Mouse (Mus musculus) ES-E14 (cell line): ENCODE measurements around the gene Srpk2. TPM values are rescaled to one million over a fixed set of nuclear protein-coding genes. Genes with fewer than 3 reads are reported as not detected.

Experiments
- DNase-seq: peaks from one replicate; pipeline ENCODE4 v3.0.0-alpha.2; 2013; ENCODE audit warnings: low read depth, low spot score
- H3K27ac ChIP-seq: 2 replicates; pipeline ENCODE4 v1.5.1; 2012; ENCODE audit warnings: low read depth, mild to moderate bottlenecking, low read length, moderate library complexity, mixed read lengths; ENCODE audit not compliant: poor library complexity, insufficient read depth, severe bottlenecking
- H3K36me3 ChIP-seq: 2 replicates; pipeline ENCODE4 v1.6.1; 2012; ENCODE audit warnings: mild to moderate bottlenecking, low read length, moderate library complexity, mixed read lengths; ENCODE audit not compliant: control insufficient read depth, poor library complexity, insufficient read depth, severe bottlenecking
- H3K4me1 ChIP-seq, 2 experiments: fragments of 150-350 bp in 1 of 2; sonication (generic) in 1 of 2; 2 replicates each; pipeline ENCODE4 v1.6.1; 2012; ENCODE audit warnings: low read length in 2 of 2, mild to moderate bottlenecking in 1 of 2, mixed read lengths in 1 of 2; ENCODE audit not compliant: control insufficient read depth in 2 of 2, insufficient read depth in 2 of 2, poor library complexity in 1 of 2
- H3K4me3 ChIP-seq, 2 experiments: fragments of 150-350 bp in 1 of 2; sonication (generic) in 1 of 2; 2 replicates each; pipeline ENCODE4 v1.5.1; 2012; ENCODE audit warnings: low read length in 2 of 2, low read depth in 1 of 2, mild to moderate bottlenecking in 1 of 2, mixed read lengths in 1 of 2; ENCODE audit not compliant: insufficient read depth in 1 of 2, poor library complexity in 1 of 2, severe bottlenecking in 1 of 2
- H3K9ac ChIP-seq: 2 replicates; pipeline ENCODE4 v1.6.1; 2012; ENCODE audit warnings: low read depth, mild to moderate bottlenecking, low read length, mixed read lengths; ENCODE audit not compliant: poor library complexity, insufficient read depth, severe bottlenecking
- H3K9me3 ChIP-seq: fragments of 150-350 bp; sonication (generic); 2 replicates; pipeline ENCODE4 v1.6.1; 2012; ENCODE audit warnings: low read depth, mild to moderate bottlenecking, low read length; ENCODE audit not compliant: control insufficient read depth, insufficient read depth
- CHD2 ChIP-seq: IDR thresholded peaks from 2 replicates; pipeline ENCODE4 v1.6.1; 2014; ENCODE audit warnings: mild to moderate bottlenecking, low read depth, low read length, inconsistent platforms
- HCFC1 ChIP-seq: IDR thresholded peaks from 2 replicates; pipeline ENCODE4 v1.6.1; 2012; ENCODE audit warnings: low read length, inconsistent platforms, borderline replicate concordance; ENCODE audit not compliant: insufficient read depth
- MAFK ChIP-seq: IDR thresholded peaks from 2 replicates; pipeline ENCODE4 v1.6.1; 2014; ENCODE audit warnings: mild to moderate bottlenecking, low read depth, low read length, inconsistent platforms; ENCODE audit not compliant: insufficient read depth
- ZC3H11A ChIP-seq: IDR thresholded peaks from 2 replicates; pipeline ENCODE4 v1.6.1; 2012; ENCODE audit warnings: low read depth, mild to moderate bottlenecking, inconsistent platforms, low read length, borderline replicate concordance
- ZNF384 ChIP-seq: IDR thresholded peaks from 2 replicates; pipeline ENCODE4 v1.6.1; 2012; ENCODE audit warnings: low read depth, low read length, inconsistent platforms
- in situ Hi-C, 2 experiments: fragments of 600-800 bp; cut with MboI; formaldehyde crosslinking; loops; one replicate each; pipeline ENCODE4 v1.15.1; 2025; ENCODE audit warnings: low sequenced_read_pairs in 2 of 2, inconsistent platforms in 1 of 2; ENCODE audit not compliant: unreplicated experiment in 2 of 2
- total RNA-seq: library from RNA; depleted of rRNA; stranded (reverse); fragments of 300-350 nt; gene quantifications from 2 replicates; pipeline ENCODE4 v1.2.3, GENCODE M21; 2012

The Srpk2 gene
- total RNA-seq, 1 experiment: 23.3 TPM

DNA sequence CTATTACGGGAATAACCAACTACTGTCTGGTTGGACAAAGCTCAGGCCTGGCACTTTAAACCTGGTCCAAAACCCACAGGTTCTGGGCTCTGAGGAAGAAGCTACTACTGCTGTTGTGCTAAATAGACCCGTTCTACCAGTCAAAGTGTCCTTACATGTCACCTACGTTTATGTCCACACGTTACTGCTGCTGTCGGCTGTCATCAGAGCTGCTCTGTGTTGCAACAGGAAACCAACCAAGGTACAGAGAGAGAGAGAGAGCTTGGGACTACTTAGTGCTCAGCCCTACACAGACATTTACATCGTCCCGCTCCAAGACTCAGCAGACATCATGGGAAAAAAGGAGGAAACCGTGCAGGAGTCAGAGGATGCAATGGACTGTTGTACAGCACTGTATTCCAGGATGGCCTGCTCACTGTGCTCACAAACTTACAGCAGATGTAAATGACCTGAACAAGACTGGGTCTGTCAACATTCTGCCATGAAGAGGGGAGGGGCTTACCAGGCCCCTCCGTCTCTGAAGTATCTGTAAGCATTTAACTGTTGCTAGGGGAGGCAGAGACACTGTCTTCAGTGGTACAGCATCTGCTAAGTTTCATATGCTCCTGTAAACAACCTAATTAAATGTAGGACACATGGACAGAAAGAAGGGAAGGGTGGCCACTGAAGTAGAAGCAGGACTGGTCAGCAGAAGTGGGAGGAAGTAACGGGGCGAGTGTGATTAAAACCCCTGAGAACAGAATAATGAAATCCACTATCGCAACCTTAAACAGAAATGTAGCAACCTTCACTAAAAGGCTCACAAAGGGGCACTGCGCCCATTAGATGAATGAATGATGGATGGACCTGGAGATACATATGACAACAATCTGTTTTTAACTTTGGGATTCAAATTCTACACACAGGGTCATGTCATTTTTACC lies 97.6 kb downstream of the Srpk2 start:
- in situ Hi-C loops: no loop called here
- Histone ChIP-seq H3K4me3 (no peak overlapping the region), H3K9me3 (no peaks in the 10 kb centered on the region), H3K9ac (no peak overlapping the region), H3K4me1 (no peaks in the 10 kb centered on the region), H3K36me3 (no peaks in the 10 kb centered on the region), H3K27ac (no peak overlapping the region)
- no peak for DNase-seq
- TF ChIP-seq ZNF384 (no peak), HCFC1 (no peak)

DNA sequence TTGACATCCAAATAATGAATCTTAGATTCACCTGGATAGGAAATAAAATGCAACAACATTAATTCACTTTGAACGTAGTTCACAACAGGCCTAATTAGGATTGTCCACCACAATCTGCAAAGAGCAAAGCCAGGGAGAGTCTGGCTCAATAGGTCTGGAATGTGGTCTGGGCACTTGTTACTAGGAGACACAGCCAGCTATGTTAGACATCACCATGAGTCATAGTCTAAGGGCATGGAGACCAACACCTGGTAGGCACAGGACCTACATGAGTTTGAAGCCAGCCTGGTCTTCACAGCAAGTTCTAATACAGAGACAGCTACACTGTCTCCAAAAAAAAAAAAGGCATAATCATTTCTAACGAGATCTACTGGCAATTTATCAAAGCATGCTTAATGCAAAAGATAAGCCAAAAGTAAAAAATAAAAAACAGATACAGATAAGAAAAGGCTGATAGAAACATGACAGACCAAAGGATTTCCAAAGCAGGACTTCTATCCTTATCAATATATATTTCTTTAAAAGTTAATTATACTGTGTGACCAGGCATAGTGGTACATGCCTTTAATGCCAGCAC lies 102.8 kb downstream of the Srpk2 start:
- no peak overlapping the region for H3K27ac ChIP-seq

DNA sequence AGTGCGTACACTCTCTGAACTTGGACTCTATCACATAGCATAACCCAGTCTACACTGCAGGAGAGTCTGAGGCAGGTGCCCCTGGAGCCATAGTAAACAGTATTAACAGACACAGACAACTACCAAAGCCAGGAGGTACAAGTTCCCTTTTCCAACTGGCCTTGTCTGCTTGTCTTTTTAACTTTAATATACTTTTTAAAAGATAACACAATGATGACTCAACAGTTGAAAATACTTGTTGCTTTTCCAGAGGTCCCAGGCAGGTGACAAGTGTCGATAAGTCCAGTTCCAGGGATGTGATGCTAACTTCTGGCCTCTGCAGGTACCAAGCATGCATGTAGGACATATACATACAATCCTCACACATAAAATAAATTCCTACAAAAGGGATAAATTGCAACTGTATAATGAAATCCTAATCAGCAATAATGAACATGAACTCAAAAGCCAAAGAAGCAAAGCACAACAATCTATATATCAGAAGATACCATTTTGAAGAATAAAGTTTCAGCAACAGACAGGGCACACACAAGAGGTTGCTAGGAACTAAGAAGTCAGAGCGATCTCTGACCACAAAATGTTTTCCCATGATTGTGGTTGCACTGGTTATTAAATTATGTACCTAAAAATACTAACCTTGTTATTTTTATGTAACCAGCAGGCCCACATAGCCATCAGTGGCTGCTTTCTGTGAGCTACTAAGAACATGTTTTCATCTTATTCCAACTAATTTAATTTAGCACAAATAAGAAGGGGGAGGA lies 105.1 kb downstream of the Srpk2 start:
- H3K4me1 ChIP-seq: no peaks in the 10 kb centered on the region; a peak in 1 of 4 replicates
- DNase-seq: no peak
- no peak overlapping the region for H3K4me3 ChIP-seq
- no peak overlapping the region for H3K27ac ChIP-seq
- TF ChIP-seq ZNF384 (no peak), ZC3H11A (no peak), HCFC1 (no peak), CHD2 (no peak), MAFK (no peak)
- in situ Hi-C loops: no loop called here
- no peak overlapping the region for H3K9ac ChIP-seq
- H3K36me3 ChIP-seq: no peaks in the 10 kb centered on the region
- no peaks in the 10 kb centered on the region for H3K9me3 ChIP-seq

More for the DNA sequence above, 102.8 kb downstream of the Srpk2 start:
- Histone ChIP-seq H3K9ac (no peak overlapping the region), H3K4me1 (no peaks in the 10 kb centered on the region; a peak in 1 of 4 replicates), H3K36me3 (no peaks in the 10 kb centered on the region), H3K4me3 (no peak overlapping the region), H3K9me3 (no peaks in the 10 kb centered on the region)
- in situ Hi-C loops: no loop called here
- no peak for DNase-seq
- no peak for TF ChIP-seq CHD2
- no peak for TF ChIP-seq MAFK
- TF ChIP-seq ZC3H11A: no peak
- no peak for TF ChIP-seq HCFC1
- TF ChIP-seq ZNF384: no peak

DNA sequence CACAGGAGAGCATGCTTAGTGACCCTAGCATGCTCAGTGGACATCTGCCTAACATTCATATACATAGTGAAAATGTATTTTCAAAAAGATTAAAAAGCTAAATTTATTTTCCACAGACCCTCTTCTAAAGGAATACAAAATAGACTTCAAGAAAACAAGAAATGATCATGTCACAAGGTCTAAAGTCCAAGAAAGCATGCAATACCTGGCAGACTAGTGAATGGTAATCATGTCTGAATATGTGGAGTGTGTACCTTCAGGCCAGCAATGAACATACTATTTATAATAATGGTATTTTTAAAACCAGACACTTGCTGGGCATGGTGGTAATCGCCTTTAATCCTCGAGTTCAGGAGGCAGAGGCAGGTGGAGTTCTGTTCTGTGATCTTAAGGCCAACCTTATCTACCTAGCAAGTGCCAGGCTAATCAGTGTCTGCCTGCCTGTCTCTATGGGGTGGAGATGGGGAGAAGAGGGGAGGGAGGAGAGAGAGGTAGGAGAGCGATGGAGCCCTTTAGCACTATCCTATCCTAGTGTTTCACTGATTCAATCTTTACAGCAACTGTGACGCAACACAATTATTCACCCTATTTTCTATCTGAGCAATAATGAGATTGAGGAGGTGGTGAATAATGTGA lies 106.0 kb downstream of the Srpk2 start:
- in situ Hi-C loops: no loop called here

More for the DNA sequence above, 106.0 kb downstream of the Srpk2 start:
- Histone ChIP-seq H3K36me3 (no peaks in the 10 kb centered on the region), H3K4me1 (no peaks in the 10 kb centered on the region; a peak in 1 of 4 replicates), H3K9me3 (no peaks in the 10 kb centered on the region), H3K4me3 (no peak overlapping the region), H3K9ac (no peak overlapping the region), H3K27ac (no peak overlapping the region)
- DNase-seq: no peak
- TF ChIP-seq MAFK (no peak), ZC3H11A (no peak), HCFC1 (no peak), ZNF384 (no peak), CHD2 (no peak)
